Mouse (Mus musculus) G1E (cell line): Measurements from ENCODE around the gene Ttc27.

Experiments
- CTCF ChIP-seq: IDR thresholded peaks from 2 replicates; pipeline ENCODE4 v1.5.1; 2012; ENCODE audit warnings: low read depth, low read length, inconsistent platforms, mixed read lengths
- GATA1 ChIP-seq: IDR thresholded peaks from 2 replicates; pipeline ENCODE4 v1.6.1; 2012; ENCODE audit warnings: borderline replicate concordance, low read length, inconsistent platforms, mixed read lengths
- GATA2 ChIP-seq: IDR thresholded peaks from 2 replicates; pipeline ENCODE4 v1.6.1; 2012; ENCODE audit warnings: low read depth, low read length, inconsistent platforms, borderline replicate concordance

DNA sequence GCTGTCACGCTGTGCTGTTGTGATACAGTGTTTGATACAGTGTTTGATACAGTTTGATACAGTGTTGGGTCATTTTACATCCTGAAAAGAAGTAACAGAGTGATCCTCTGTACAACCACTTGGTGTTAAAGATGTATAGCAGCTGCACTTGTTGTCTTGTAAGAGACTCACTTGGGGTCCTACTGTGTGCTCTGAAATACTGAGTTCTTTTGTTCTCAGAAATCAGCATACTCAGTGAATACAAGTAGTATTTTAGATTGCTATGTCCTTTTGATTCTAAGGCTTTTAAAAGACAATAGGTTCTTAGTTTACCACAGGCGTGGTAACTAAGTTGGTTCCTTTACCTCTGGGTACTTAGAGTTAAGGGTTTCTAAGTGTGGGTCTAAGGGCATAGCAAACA lies 29.0 kb upstream of the Ttc27 start:
- TF ChIP-seq CTCF = no peak
- no peak for TF ChIP-seq GATA1
- no peak for TF ChIP-seq GATA2
